Mouse (Mus musculus) forebrain, postnatal 0 days (tissue): ENCODE measurements at regions not wholly inside any gene's neighbourhood (a gene's known extent, or its start where the extent isn't known, plus 50 kb on each side); places are given as distances from the start of the nearest gene placed in this dataset.

Experiments used
- ATAC-seq: fragments of 200-750 bp; cut with Nextera tagmentation; 2 replicates; pipeline ENCODE4 v1.8.0; 2017; ENCODE audit warnings: mild to moderate bottlenecking, moderate library complexity
- DNase-seq: peaks from one replicate; pipeline ENCODE4 v3.0.0-alpha.2; 2015
- H3K27ac ChIP-seq: fragments of 300-500 bp; sonication (generic); 2 replicates; pipeline ENCODE4 v1.5.1; 2014; ENCODE audit warnings: low read depth, mild to moderate bottlenecking, antibody characterized with exemption, low read length, moderate library complexity, mixed read lengths
- H3K27me3 ChIP-seq: fragments of 300-500 bp; sonication (generic); 2 replicates; pipeline ENCODE4 v1.6.1; 2014; ENCODE audit warnings: mild to moderate bottlenecking, low read length, mixed read lengths; ENCODE audit not compliant: insufficient read depth
- H3K36me3 ChIP-seq: fragments of 300-500 bp; sonication (generic); 2 replicates; pipeline ENCODE4 v1.6.1; 2014; ENCODE audit warnings: mild to moderate bottlenecking, moderate library complexity; ENCODE audit not compliant: insufficient read depth
- H3K4me1 ChIP-seq: fragments of 300-500 bp; sonication (generic); 2 replicates; pipeline ENCODE4 v1.6.1; 2014; ENCODE audit warnings: antibody characterized with exemption; ENCODE audit not compliant: insufficient read depth
- H3K4me2 ChIP-seq: fragments of 300-500 bp; sonication (generic); 2 replicates; pipeline ENCODE4 v1.6.1; 2014; ENCODE audit warnings: low read depth, mild to moderate bottlenecking, moderate library complexity
- H3K4me3 ChIP-seq: fragments of 300-500 bp; sonication (generic); 2 replicates; pipeline ENCODE4 v1.5.1; 2014; ENCODE audit warnings: low read depth, low read length, mixed read lengths
- H3K9ac ChIP-seq: fragments of 300-500 bp; sonication (generic); 2 replicates; pipeline ENCODE4 v1.6.1; 2014; ENCODE audit warnings: mild to moderate bottlenecking
- H3K9me3 ChIP-seq: fragments of 300-500 bp; sonication (generic); 2 replicates; pipeline ENCODE4 v1.6.1; 2016; ENCODE audit warnings: low read length
- CTCF ChIP-seq: sonication (generic); IDR thresholded peaks from 2 replicates; pipeline ENCODE4 v1.5.1; 2016; ENCODE audit warnings: antibody characterized with exemption, control low read depth, low read depth
- WGBS: fragments of 180-500 bp; shearing (Covaris S2); extraction: QIAGEN DNeasy Blood & Tissue Kit; methylation state at CpG from one replicate; pipeline ENCODE4 v1.1.7; 2014; 5-methylcytosine and 5-hydroxymethylcytosine counted together

DNA sequence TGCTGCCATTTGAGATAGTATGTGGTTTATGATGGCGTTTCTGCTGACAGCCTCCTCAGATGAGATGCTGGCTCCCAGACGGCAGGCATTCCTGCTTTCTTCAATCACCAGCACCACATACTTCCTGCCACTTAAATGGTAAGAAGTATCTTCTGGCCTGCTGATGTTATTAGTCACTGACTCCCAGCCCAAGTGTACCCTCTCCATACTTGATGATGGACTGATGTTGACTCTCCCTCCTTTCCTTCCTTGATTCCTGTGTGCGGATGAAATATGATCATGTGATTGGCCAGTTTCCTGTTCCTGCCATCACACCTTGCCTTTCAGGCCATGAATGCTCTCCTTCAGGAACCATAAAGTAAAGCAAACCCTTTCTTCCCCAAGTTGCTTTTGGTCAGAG is 50.8 kb upstream of the Rpl10-ps3 start:
- H3K27ac ChIP-seq: no peak overlapping the region
- no peak for TF ChIP-seq CTCF
- H3K4me1 ChIP-seq: no peaks in the 10 kb centered on the region

DNA sequence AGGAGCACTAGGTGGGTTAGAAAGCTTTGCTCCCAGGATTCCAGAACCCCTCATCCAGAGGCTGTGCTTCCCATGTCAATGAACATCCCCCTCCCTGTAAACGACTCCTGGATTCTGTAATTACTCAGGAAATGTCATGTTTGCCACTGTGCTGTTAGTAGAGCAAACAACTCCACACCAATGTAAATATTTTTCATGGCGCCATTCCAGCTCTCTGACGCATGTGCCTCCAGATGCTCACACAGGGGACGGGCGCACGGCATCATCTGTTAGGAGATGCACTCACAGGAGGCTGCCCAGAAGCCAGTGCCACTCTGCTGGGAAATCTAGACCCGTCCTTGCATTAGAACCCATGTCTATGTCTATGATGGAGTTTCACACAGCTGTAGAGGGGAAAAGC is 51.3 kb upstream of the Rpl10-ps3 start:
- Histone ChIP-seq H3K27me3 (no peaks in the 10 kb centered on the region), H3K9me3 (no peaks in the 10 kb centered on the region), H3K4me3 (no peak overlapping the region), H3K4me2 (no peak overlapping the region), H3K36me3 (no peaks in the 10 kb centered on the region), H3K4me1 (no peaks in the 10 kb centered on the region), H3K9ac (no peak overlapping the region), H3K27ac (no peak overlapping the region)
- 86% methylated on average over 7 of the region's 7 CpGs for WGBS
- no peak for DNase-seq
- TF ChIP-seq CTCF: no peak
- no peak for ATAC-seq

More for the DNA sequence above, 50.8 kb upstream of the Rpl10-ps3 start:
- H3K9me3 ChIP-seq: no peaks in the 10 kb centered on the region
- no peak overlapping the region for H3K9ac ChIP-seq
- no peaks in the 10 kb centered on the region for H3K36me3 ChIP-seq
- no peak overlapping the region for H3K4me3 ChIP-seq
- 93% methylated on average over 3 of the region's 3 CpGs for WGBS
- H3K27me3 ChIP-seq: no peaks in the 10 kb centered on the region
- no peak for ATAC-seq
- no peak for DNase-seq
- H3K4me2 ChIP-seq: no peak overlapping the region

DNA sequence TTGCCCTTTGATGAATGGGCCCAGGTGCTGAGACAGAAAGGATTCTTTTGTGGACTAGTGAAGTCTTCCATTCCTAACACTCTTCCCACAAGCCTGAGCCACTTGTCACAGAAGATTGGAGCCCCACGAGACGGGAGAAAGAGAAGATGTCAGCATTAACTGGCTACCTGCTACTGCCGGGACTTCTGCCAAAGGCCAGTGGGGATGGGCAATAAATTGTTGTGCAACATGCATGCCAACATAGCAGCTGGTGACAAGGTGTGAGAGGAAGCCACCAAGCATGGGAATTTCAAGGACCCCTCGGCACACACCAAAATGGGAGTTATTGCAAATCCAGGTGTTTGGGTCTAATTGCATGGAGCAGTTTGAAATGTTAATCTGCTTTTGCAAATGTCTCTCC is 63.6 kb upstream of the Rpl10-ps3 start:
- no peak overlapping the region for H3K27ac ChIP-seq
- TF ChIP-seq CTCF: no peak
- no peaks in the 10 kb centered on the region for H3K27me3 ChIP-seq
- no peaks in the 10 kb centered on the region for H3K36me3 ChIP-seq
- H3K9ac ChIP-seq: no peak overlapping the region
- H3K4me2 ChIP-seq: no peak overlapping the region
- ATAC-seq (no peak), DNase-seq (no peak)
- no peaks in the 10 kb centered on the region for H3K4me1 ChIP-seq
- no peak overlapping the region for H3K4me3 ChIP-seq
- 81% methylated on average over 4 of the region's 4 CpGs for WGBS
- no peaks in the 10 kb centered on the region for H3K9me3 ChIP-seq

- DNase-seq (no peak), ATAC-seq (no peak)
- H3K4me1 ChIP-seq: no peaks in the 10 kb centered on the region
- no peak overlapping the region for H3K9ac ChIP-seq
- H3K27me3 ChIP-seq: no peaks in the 10 kb centered on the region
- WGBS: 59% methylated on average over 4 of the region's 4 CpGs
- H3K4me3 ChIP-seq: no peak overlapping the region
- H3K36me3 ChIP-seq: no peaks in the 10 kb centered on the region
- TF ChIP-seq CTCF: no peak
- H3K27ac ChIP-seq: no peak overlapping the region
- H3K9me3 ChIP-seq: no peaks in the 10 kb centered on the region
- no peak overlapping the region for H3K4me2 ChIP-seq
Observed at GRCm38 (mm10) chr9:50408845-50409244, 64.1 kb upstream of the Rpl10-ps3 start.

DNA sequence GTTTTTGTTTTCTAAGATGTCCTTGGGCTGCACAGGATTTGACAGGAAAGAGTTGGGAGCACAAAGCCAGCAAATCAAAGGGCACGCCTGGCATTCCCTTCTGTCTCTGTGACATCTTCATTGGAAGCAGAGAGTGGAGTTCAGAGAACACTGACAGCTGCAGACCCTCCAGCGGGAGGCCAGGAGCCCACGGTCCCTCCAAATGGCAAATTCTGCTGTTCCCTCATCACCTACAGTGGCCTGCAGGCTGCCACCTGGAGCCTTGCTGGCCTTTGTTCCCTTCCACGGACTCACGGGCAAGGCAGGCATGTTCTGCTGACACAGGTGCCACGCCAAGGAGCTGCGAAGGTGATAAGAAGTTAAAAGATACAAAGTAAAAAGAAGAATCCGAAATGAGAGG is 68.2 kb upstream of the Rpl10-ps3 start:
- Histone ChIP-seq H3K4me2 (no peak overlapping the region), H3K4me3 (no peak overlapping the region), H3K27me3 (no peaks in the 10 kb centered on the region), H3K27ac (no peak overlapping the region), H3K36me3 (no peaks in the 10 kb centered on the region), H3K4me1 (no peaks in the 10 kb centered on the region), H3K9ac (no peak overlapping the region), H3K9me3 (no peaks in the 10 kb centered on the region)
- no peak for TF ChIP-seq CTCF
- ATAC-seq: no peak
- DNase-seq: no peak
- WGBS: 93% methylated on average over 8 of the region's 8 CpGs

GRCm38 (mm10) chr9:50413514-50414335 is 69.0 kb upstream of the Rpl10-ps3 start:
- no peaks in the 10 kb centered on the region for H3K27me3 ChIP-seq
- ATAC-seq: no peak
- 90% methylated on average over 9 of the region's 9 CpGs for WGBS

GRCm38 (mm10) chr9:50414796-50415340 is 70.1 kb upstream of the Rpl10-ps3 start:
- H3K4me2 ChIP-seq: no peak overlapping the region
- WGBS: 38% methylated on average over 6 of the region's 6 CpGs
- no peaks in the 10 kb centered on the region for H3K27me3 ChIP-seq
- H3K36me3 ChIP-seq: no peaks in the 10 kb centered on the region
- ATAC-seq: no peak
- peak; percentile 41 for DNase-seq
- no peaks in the 10 kb centered on the region for H3K9me3 ChIP-seq
- TF ChIP-seq CTCF: no peak
- no peaks in the 10 kb centered on the region for H3K4me1 ChIP-seq
- H3K9ac ChIP-seq: no peak overlapping the region
- H3K27ac ChIP-seq: no peak overlapping the region
- no peak overlapping the region for H3K4me3 ChIP-seq

More at GRCm38 (mm10) chr9:50413514-50414335, 69.0 kb upstream of the Rpl10-ps3 start:
- Histone ChIP-seq H3K36me3 (no peaks in the 10 kb centered on the region), H3K4me1 (no peaks in the 10 kb centered on the region), H3K9ac (no peak overlapping the region), H3K4me2 (no peak overlapping the region), H3K4me3 (no peak overlapping the region), H3K9me3 (no peaks in the 10 kb centered on the region), H3K27ac (no peak overlapping the region)
- no peak for TF ChIP-seq CTCF
- DNase-seq: no peak
